Mouse (Mus musculus) ES-Bruce4 (cell line): ENCODE measurements at regions not wholly inside any gene's neighbourhood (a gene's known extent, or its start where the extent isn't known, plus 50 kb on each side); places are given as distances from the start of the nearest gene placed in this dataset.

Experiments
- H3K27ac ChIP-seq: 2 replicates; pipeline ENCODE4 v1.5.1; 2012; ENCODE audit warnings: low read length, inconsistent platforms; ENCODE audit not compliant: insufficient read depth
- H3K27me3 ChIP-seq: 2 replicates; pipeline ENCODE4 v1.6.1; 2012; ENCODE audit warnings: mild to moderate bottlenecking, low read length, inconsistent platforms; ENCODE audit not compliant: control insufficient read depth, poor library complexity, insufficient read depth, severe bottlenecking
- H3K36me3 ChIP-seq: 2 replicates; pipeline ENCODE4 v1.6.1; 2012; ENCODE audit warnings: inconsistent platforms, mild to moderate bottlenecking, low read length, moderate library complexity; ENCODE audit not compliant: control insufficient read depth, poor library complexity, insufficient read depth, severe bottlenecking
- H3K4me1 ChIP-seq: one replicate; pipeline ENCODE4 v1.8.1; 2011; ENCODE audit warnings: low read length; ENCODE audit not compliant: control insufficient read depth, insufficient read depth
- H3K4me3 ChIP-seq: 2 replicates; pipeline ENCODE4 v1.5.1; 2011; ENCODE audit warnings: low read depth, mild to moderate bottlenecking, low read length
- H3K9ac ChIP-seq: 2 replicates; pipeline ENCODE4 v1.6.1; 2012; ENCODE audit warnings: low read depth, mild to moderate bottlenecking, inconsistent platforms; ENCODE audit not compliant: poor library complexity, severe bottlenecking
- H3K9me3 ChIP-seq: replicated peaks from 2 replicates; pipeline ENCODE4 v1.6.1; 2012; ENCODE audit warnings: mild to moderate bottlenecking, low read length, inconsistent platforms; ENCODE audit not compliant: control insufficient read depth, poor library complexity, insufficient read depth, severe bottlenecking
- CTCF ChIP-seq: IDR thresholded peaks from one replicate; pipeline ENCODE4 v1.8.1; 2011; ENCODE audit warnings: low read depth, low read length
- EP300 ChIP-seq: IDR thresholded peaks from 2 replicates; pipeline ENCODE4 v1.6.1; 2011; ENCODE audit warnings: low read depth, low read length; ENCODE audit not compliant: insufficient read depth
- POLR2A ChIP-seq: IDR thresholded peaks from one replicate; pipeline ENCODE4 v1.8.1; 2011; ENCODE audit warnings: low read length; ENCODE audit not compliant: insufficient read depth

- no peak overlapping the region for H3K27ac ChIP-seq
- TF ChIP-seq POLR2A (no peak), EP300 (no peak), CTCF (no peak)
- no peaks in the 10 kb centered on the region for H3K27me3 ChIP-seq
- H3K4me3 ChIP-seq = no peak overlapping the region
- H3K4me1 ChIP-seq = no peaks in the 10 kb centered on the region
- H3K9me3 ChIP-seq = no peaks in the 10 kb centered on the region
- H3K9ac ChIP-seq = no peak overlapping the region
- H3K36me3 ChIP-seq = no peaks in the 10 kb centered on the region
Measured at GRCm38 (mm10) chr11:112607359-112607758, 174.7 kb upstream of the Sox9 start.

GRCm38 (mm10) chr11:112609277-112609676 is 172.7 kb upstream of the Sox9 start:
- H3K9ac ChIP-seq = no peak overlapping the region
- H3K4me1 ChIP-seq = no peaks in the 10 kb centered on the region
- H3K9me3 ChIP-seq = no peaks in the 10 kb centered on the region
- H3K27ac ChIP-seq = no peak overlapping the region
- H3K4me3 ChIP-seq = no peak overlapping the region
- no peaks in the 10 kb centered on the region for H3K27me3 ChIP-seq
- no peaks in the 10 kb centered on the region for H3K36me3 ChIP-seq
- no peak for TF ChIP-seq CTCF
- no peak for TF ChIP-seq POLR2A
- no peak for TF ChIP-seq EP300

- Histone ChIP-seq H3K36me3 (no peaks in the 10 kb centered on the region), H3K27ac (no peak overlapping the region), H3K4me1 (no peaks in the 10 kb centered on the region), H3K9ac (no peak overlapping the region), H3K27me3 (no peaks in the 10 kb centered on the region), H3K4me3 (no peak overlapping the region), H3K9me3 (no peaks in the 10 kb centered on the region)
- TF ChIP-seq POLR2A (no peak), EP300 (no peak), CTCF (no peak)
Measured at GRCm38 (mm10) chr11:112611073-112611472, 171.0 kb upstream of the Sox9 start.

- no peak overlapping the region for H3K27ac ChIP-seq
- no peak overlapping the region for H3K9ac ChIP-seq
- H3K36me3 ChIP-seq = no peaks in the 10 kb centered on the region
- H3K9me3 ChIP-seq = no peaks in the 10 kb centered on the region
- no peaks in the 10 kb centered on the region for H3K27me3 ChIP-seq
- no peak overlapping the region for H3K4me3 ChIP-seq
- no peak for TF ChIP-seq CTCF
- no peak for TF ChIP-seq POLR2A
- TF ChIP-seq EP300 = no peak
- H3K4me1 ChIP-seq = no peaks in the 10 kb centered on the region
Measured at GRCm38 (mm10) chr11:112615629-112616028, 166.4 kb upstream of the Sox9 start.

GRCm38 (mm10) chr11:112616942-112617341 is 165.1 kb upstream of the Sox9 start:
- Histone ChIP-seq H3K4me3 (no peak overlapping the region), H3K9me3 (no peaks in the 10 kb centered on the region), H3K9ac (no peak overlapping the region), H3K36me3 (no peaks in the 10 kb centered on the region), H3K27ac (no peak overlapping the region), H3K4me1 (no peaks in the 10 kb centered on the region), H3K27me3 (no peaks in the 10 kb centered on the region)
- TF ChIP-seq POLR2A (no peak), EP300 (no peak), CTCF (no peak)

GRCm38 (mm10) chr11:112620916-112621315 is 161.1 kb upstream of the Sox9 start:
- TF ChIP-seq EP300 (no peak), CTCF (no peak), POLR2A (no peak)
- H3K36me3 ChIP-seq = no peaks in the 10 kb centered on the region
- no peak overlapping the region for H3K9ac ChIP-seq
- no peaks in the 10 kb centered on the region for H3K27me3 ChIP-seq
- H3K9me3 ChIP-seq = no peaks in the 10 kb centered on the region
- no peaks in the 10 kb centered on the region for H3K4me1 ChIP-seq
- H3K4me3 ChIP-seq = peak overlapping the region; percentile 28
- H3K27ac ChIP-seq = no peak overlapping the region
